Mouse (Mus musculus) heart, adult 9 months (tissue): ENCODE measurements around the gene Ntng2.
A peak's percentile ranks its signal among the peaks of the same experiment; 100 is the strongest.

Experiments used
- DNase-seq, 2 experiments: peaks; one replicate each; pipeline ENCODE4 v3.0.0; 2022; ENCODE audit warnings: low spot score in 2 of 2

Gene Ntng2

DNA sequence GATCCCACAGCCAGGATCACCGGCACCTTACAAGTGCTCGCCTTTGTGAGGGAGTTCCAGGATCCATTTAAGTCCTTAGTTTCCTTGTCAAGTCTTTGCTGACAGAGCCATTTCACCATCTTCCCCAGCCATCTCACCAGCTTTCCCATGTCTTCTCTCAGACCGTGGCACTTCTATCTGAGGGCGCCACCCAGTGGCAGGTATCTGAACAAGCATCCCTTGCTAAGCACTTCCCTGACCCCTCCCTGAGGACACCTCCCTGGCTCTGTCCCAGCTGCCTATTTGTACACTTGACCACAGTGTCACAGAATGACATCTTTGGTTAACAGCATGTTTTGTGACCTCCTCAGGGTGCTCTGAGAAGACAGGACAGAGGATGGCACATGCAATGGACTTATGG is 15.2 kb downstream of the Ntng2 start:
- peak; percentile 56 to 67 for DNase-seq

GRCm38 (mm10) chr2:29235811-29236210 is 17.0 kb downstream of the Ntng2 start:
- no peak for DNase-seq

DNA sequence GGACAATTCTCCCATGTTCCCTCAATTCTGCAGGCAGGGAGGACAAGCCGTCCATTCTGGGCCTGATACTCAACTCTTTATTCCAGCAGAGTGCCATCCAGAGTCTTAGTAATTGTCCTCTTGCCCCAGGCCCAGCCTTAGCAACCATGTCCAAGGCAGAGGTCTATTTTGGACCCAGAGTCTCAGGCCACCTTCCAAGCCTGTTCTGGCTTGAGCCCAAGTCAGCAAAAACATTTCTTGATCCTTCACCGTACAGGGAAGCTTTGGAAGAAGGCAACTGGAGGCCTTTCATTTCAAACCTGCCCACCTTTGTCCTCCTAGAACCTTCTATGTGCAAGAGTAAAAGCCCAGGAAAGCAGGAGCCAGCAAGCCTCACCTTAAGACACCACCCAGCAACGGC is 17.8 kb downstream of the Ntng2 start:
- DNase-seq, result no peak

DNA sequence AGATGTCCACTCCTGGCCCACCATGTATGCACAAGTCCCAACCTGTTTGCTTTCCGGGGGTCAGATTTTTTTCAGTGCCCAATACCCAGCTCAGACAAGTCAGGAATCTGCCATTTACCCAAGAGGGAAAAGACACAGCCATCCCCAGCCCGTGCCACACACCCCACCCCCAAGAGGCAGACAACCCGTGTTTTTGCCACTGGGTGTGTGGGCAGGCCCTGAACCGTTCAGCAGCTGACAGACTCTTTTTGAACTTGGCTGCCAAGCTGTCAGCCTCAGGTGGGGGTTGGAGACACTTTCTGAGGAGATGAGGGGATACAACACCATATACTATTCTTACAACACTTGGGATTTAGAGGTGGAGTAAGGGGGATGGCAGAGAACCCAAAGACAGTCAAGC is 18.8 kb downstream of the Ntng2 start:
- DNase-seq, result no peak

DNA sequence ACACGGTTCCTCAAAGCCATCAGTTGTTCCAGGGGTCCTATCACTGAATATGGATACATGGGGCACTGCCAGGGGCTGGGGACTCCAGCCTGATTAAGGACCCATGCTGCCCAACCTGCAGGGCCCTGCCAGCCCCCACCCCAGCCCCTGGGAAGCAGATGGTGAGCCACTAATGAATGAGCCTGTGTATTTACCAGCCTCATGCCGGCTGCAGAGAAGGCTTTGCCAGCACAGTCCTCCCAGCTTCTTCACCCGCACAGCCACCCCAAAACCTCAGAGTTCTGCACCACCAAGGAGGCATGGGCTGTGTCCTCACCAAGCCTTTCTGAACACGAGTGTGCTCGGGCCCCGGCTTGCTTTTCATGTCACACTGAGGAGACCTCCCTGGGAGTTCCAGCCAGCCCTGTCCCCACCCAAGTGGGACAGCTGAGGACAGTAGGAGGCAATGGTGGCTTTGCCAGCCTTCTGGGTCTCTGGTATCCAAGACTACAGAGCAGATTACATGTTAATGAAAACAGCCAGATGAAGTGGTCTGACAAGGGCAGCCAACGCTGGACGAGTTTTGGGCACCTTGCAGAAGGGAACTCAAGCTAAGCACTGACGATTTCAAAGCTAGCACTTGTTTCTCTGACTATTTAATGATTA is 22.5 kb downstream of the Ntng2 start:
- DNase-seq, result no peak

- no peak for DNase-seq
Observed at GRCm38 (mm10) chr2:29226671-29227070, 26.1 kb downstream of the Ntng2 start.

- no peak for DNase-seq
Observed at GRCm38 (mm10) chr2:29223591-29224262, 29.1 kb downstream of the Ntng2 start.

GRCm38 (mm10) chr2:29222302-29222701 is 30.5 kb downstream of the Ntng2 start:
- peak in 1 of 2 experiments; percentile 17 for DNase-seq

- DNase-seq, result no peak
Observed at GRCm38 (mm10) chr2:29218831-29219230, 34.0 kb downstream of the Ntng2 start.

DNA sequence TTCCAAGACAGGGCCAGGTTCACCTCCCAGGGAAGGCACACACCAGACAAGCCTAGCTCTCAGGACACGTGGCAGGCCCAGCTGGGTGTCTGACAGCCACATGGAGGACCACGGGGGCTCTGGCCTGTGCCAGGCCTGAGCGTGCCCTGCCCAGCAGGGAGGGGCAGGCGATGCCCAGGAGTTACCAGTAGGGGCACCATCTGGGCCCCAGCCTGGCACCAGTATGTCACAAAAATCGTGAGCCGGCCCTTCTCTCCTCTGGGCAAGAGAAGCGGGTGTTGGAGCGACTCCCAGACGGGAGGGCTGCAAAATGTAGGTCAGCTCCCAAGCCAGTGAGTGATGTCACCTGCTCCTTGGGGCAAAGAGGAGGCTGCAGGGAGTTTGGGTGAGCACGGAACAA is 34.9 kb downstream of the Ntng2 start:
- peak; percentile 74 to 83 for DNase-seq

GRCm38 (mm10) chr2:29217042-29217441 is 35.8 kb downstream of the Ntng2 start:
- DNase-seq, result no peak

GRCm38 (mm10) chr2:29216286-29217012 is 36.4 kb downstream of the Ntng2 start:
- peak; percentile 63 to 77 for DNase-seq

GRCm38 (mm10) chr2:29206156-29206555 is 46.6 kb downstream of the Ntng2 start:
- no peak for DNase-seq

- no peak for DNase-seq
Observed at GRCm38 (mm10) chr2:29201223-29201955, 51.4 kb downstream of the Ntng2 start.

DNA sequence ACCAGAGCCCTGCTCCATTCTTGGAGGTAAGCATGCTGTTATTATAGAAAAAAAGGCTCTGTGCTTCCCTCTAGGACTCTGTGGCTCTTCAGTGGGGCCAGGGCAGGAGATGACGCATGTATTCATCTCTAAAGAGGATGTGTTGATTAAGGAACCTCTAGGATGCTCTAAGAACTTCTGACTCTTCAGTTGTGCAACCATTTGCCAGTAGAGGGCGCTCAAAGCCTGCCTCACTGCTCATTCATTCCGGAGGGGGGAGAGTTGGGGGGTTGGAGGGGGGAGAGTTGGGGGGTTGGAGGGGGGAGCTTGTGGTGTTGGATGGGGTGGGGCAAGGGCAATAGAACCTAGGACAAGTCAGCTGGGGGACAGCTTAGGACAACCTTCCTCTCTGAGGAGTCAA is 52.9 kb downstream of the Ntng2 start:
- no peak for DNase-seq

DNA sequence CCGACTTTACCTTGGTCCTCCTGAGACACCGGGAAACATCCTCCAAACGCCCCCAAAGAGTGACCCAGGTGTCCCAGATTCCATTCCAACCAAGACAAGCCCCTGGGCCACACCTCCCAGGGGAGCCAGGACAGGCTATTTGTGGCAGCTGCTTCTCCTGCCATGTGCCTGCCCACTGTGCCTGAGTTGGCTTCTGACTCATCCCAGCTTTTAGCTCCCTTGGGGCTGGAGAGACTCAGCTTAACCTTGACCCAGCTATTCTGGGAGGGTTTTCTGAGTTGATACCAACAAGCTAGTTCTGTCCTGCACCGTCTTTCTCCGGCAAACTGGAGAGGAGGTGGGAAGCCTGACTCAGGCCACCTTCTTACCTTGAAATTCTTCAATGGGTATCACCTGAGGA is 54.4 kb downstream of the Ntng2 start:
- peak; percentile 51 for DNase-seq

GRCm38 (mm10) chr2:29196844-29197243 is 56.0 kb downstream of the Ntng2 start:
- DNase-seq, result no peak

GRCm38 (mm10) chr2:29194547-29195463 is 58.0 kb downstream of the Ntng2 start:
- peak; percentile 46 to 68 for DNase-seq

GRCm38 (mm10) chr2:29193819-29194546 is 58.8 kb downstream of the Ntng2 start:
- no peak for DNase-seq

GRCm38 (mm10) chr2:29192629-29193278 is 60.1 kb downstream of the Ntng2 start:
- DNase-seq, result no peak
